Mouse (Mus musculus): Measurements from ENCODE around the gene A930002H24Rik. TPM values are rescaled to one million over a fixed set of nuclear protein-coding genes. Genes with fewer than 3 reads are reported as not detected.

The A930002H24Rik gene
- total and polyA plus RNA-seq, 3 experiments, result not detected

GRCm38 (mm10) chr17:63897050-63897449 lies 33.5 kb upstream of the A930002H24Rik start (continued):
- TF ChIP-seq JUND (conservative IDR thresholded peaks at IDR 0.05; ENCODE audit: low read depth, low read length) (peak; percentile 74), BHLHE40 (IDR thresholded peaks at IDR 0.05; ENCODE audit: low read depth, low read length) (peak; percentile 72), EP300 (IDR thresholded peaks at IDR 0.05; ENCODE audit: low read length) (peak; percentile 96), MXI1 (IDR thresholded peaks at IDR 0.05; ENCODE audit: low read depth, low read length) (no peak), ZMIZ1 (IDR thresholded peaks at IDR 0.05; ENCODE audit: low read depth, low read length) (no peak), ELF1 (IDR thresholded peaks at IDR 0.05; ENCODE audit: low read depth, low read length) (no peak), ZNF384 (IDR thresholded peaks at IDR 0.05; ENCODE audit: low read depth, low read length) (peak; percentile 23; the same call in 1 of the 2 replicates)

DNA sequence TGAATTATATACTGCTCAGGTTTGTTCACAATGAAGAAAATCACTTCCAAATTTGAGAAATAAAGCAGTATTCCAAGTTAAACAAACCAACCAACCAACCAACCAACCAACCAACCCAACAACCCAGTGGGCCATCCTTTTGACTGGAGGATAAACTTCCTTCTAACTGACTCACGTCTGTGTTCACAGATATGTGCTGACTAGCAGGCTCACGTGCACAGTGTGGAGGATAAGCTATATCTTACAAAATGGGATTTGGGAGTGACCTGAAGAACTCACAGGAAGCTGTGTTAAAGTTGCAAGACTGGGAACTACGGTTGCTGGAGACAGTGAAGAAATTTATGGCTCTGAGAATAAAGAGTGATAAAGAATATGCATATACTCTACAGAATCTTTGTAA lies 32.2 kb upstream of the A930002H24Rik start:
- H3K9me3 ChIP-seq (replicated peaks; ENCODE audit: low read length), result no peaks in the 10 kb centered on the region
- no peaks in the 10 kb centered on the region for H3K79me2 ChIP-seq (replicated peaks; ENCODE audit: control insufficient read depth, extremely low read depth, insufficient read depth, poor library complexity, severe bottlenecking)
- TF ChIP-seq CTCF (conservative IDR thresholded peaks at IDR 0.05 in 1 of 2, IDR thresholded peaks at IDR 0.05 in 1 of 2; ENCODE audit: low read depth in 2 of 2, low read length in 2 of 2) (no peak), UBTF (IDR thresholded peaks at IDR 0.05; ENCODE audit: low read depth, low read length) (no peak), POLR2A (IDR thresholded peaks at IDR 0.05; ENCODE audit: low read depth, low read length) (no peak), GABPA (IDR thresholded peaks at IDR 0.05; ENCODE audit: insufficient replicate concordance, low read depth, low read length) (no peak), POLR2AphosphoS2 (IDR thresholded peaks at IDR 0.05; ENCODE audit: low read depth, low read length) (no peak)
- peaks cover 11 to 27% of the 10 kb centered on the region in 2 experiments for H3K4me1 ChIP-seq (ENCODE audit: control insufficient read depth in 1 of 2, insufficient read depth in 2 of 2)
- no peak overlapping the region for H3K4me3 ChIP-seq (replicated peaks in 1 of 3; ENCODE audit: low read depth in 2 of 3, low read length in 2 of 3, poor library complexity in 1 of 3)
- H3K9ac ChIP-seq (ENCODE audit: insufficient read depth, low read depth), result no peak overlapping the region
- peaks cover 0 to 5% of the 10 kb centered on the region in 2 experiments for H3K36me3 ChIP-seq (replicated peaks in 1 of 2; ENCODE audit: control insufficient read depth in 1 of 2, insufficient read depth in 1 of 2, low read length in 1 of 2)
- in situ Hi-C loops (cut with MboI; ENCODE audit: low pct_ligation_motif_present, low pct_unique_long_range_greater_than_20kb, low sequenced_read_pairs) (no loop called here), dilution Hi-C loops (cut with MboI; ENCODE audit: extremely low pct_ligation_motif_present, extremely low pct_unique_long_range_greater_than_20kb, low sequenced_read_pairs) (no loop called here)
- no peak overlapping the region for H3K27ac ChIP-seq (ENCODE audit: insufficient read depth, low read depth)
- DNase-seq (ENCODE audit: extremely low read depth), result no peak
- no peak overlapping the region for H3K4me2 ChIP-seq (ENCODE audit: insufficient read depth, low read depth, poor library complexity, severe bottlenecking)
- H3K27me3 ChIP-seq (replicated peaks), result peaks cover 3% of the 10 kb centered on the region

DNA sequence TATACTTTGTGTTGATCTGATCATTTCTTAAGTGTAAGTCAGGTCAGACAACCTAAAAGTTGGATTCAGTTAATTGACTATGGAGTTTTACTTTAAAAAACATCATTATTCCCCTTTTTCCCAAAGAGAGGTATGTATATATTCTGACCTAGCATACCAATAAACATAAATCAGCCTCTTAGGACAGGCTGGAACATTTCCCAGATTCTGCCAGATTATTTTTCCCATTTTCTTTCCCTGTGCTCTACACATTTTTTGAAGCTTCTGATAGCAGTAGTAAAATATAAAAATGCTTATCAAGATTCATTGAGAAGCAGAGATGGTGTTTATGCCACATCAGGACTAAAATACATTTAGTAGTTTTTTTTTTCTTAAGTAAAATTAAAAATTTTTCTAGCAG lies 27.0 kb upstream of the A930002H24Rik start:
- no peak overlapping the region for H3K9ac ChIP-seq (ENCODE audit: insufficient read depth, low read depth)
- H3K4me1 ChIP-seq (ENCODE audit: control insufficient read depth in 1 of 2, insufficient read depth in 2 of 2), result peaks cover 0 to 5% of the 10 kb centered on the region in 2 experiments; a peak in 1 of 4 replicates
- in situ Hi-C loops (cut with MboI; ENCODE audit: low pct_ligation_motif_present, low pct_unique_long_range_greater_than_20kb, low sequenced_read_pairs), result no loop called here
- H3K4me3 ChIP-seq (replicated peaks in 1 of 3; ENCODE audit: low read depth in 2 of 3, low read length in 2 of 3, poor library complexity in 1 of 3), result no peak overlapping the region
- no peaks in the 10 kb centered on the region for H3K79me2 ChIP-seq (replicated peaks; ENCODE audit: control insufficient read depth, extremely low read depth, insufficient read depth, poor library complexity, severe bottlenecking)
- TF ChIP-seq IRF4 (IDR thresholded peaks at IDR 0.05; ENCODE audit: low read depth, low read length), result no peak
- TF ChIP-seq GABPA (IDR thresholded peaks at IDR 0.05; ENCODE audit: insufficient replicate concordance, low read depth, low read length), result no peak
- TF ChIP-seq MAFK (IDR thresholded peaks at IDR 0.05; ENCODE audit: insufficient replicate concordance, low read length), result no peak
- TF ChIP-seq MAX (IDR thresholded peaks at IDR 0.05; ENCODE audit: low read length), result no peak
- TF ChIP-seq ZKSCAN1 (IDR thresholded peaks at IDR 0.05; ENCODE audit: borderline replicate concordance, low read depth, low read length), result no peak
- no peaks in the 10 kb centered on the region for H3K36me3 ChIP-seq (replicated peaks in 1 of 2; ENCODE audit: control insufficient read depth in 1 of 2, insufficient read depth in 1 of 2, low read length in 1 of 2)
- H3K4me2 ChIP-seq (ENCODE audit: insufficient read depth, low read depth, poor library complexity, severe bottlenecking), result no peak overlapping the region
- H3K27ac ChIP-seq (ENCODE audit: insufficient read depth, low read depth), result no peak overlapping the region
- dilution Hi-C loops (cut with MboI; ENCODE audit: extremely low pct_ligation_motif_present, extremely low pct_unique_long_range_greater_than_20kb, low sequenced_read_pairs), result no loop called here
- H3K9me3 ChIP-seq (replicated peaks; ENCODE audit: low read length), result no peaks in the 10 kb centered on the region
- no peaks in the 10 kb centered on the region for H3K27me3 ChIP-seq (replicated peaks)
- no peak for DNase-seq (ENCODE audit: extremely low read depth)

All from CH12.LX (cell line).